Mouse (Mus musculus) MEL (cell line): ENCODE data around the gene Vmn2r70. TPM values are rescaled to one million over a fixed set of nuclear protein-coding genes. Genes with fewer than 3 reads are reported as not detected.

Experiments
- DNase-seq: peaks from one replicate; pipeline ENCODE4 v3.0.0; 2011; ENCODE audit warnings: low read depth, low spot score
- H3K27ac ChIP-seq: 2 replicates; pipeline ENCODE4 v1.5.1; 2012; ENCODE audit warnings: low read depth, mild to moderate bottlenecking, control low read depth, low read length, moderate library complexity; ENCODE audit not compliant: control insufficient read depth
- H3K27me3 ChIP-seq, 2 experiments: fragments of 150-350 bp in 1 of 2; sonication (generic) in 1 of 2; 2 replicates each; pipeline ENCODE4 v1.6.1; 2012; ENCODE audit warnings: low read length in 2 of 2, mild to moderate bottlenecking in 2 of 2, improper control_type of control experiment in 1 of 2, moderate library complexity in 1 of 2; ENCODE audit not compliant: insufficient read depth in 2 of 2, control insufficient read depth in 1 of 2
- H3K36me3 ChIP-seq, 2 experiments: 2 replicates each; pipeline ENCODE4 v1.6.1; 2012 to 2014; ENCODE audit warnings: low read length in 2 of 2, improper control_type of control experiment in 1 of 2, inconsistent platforms in 1 of 2, mild to moderate bottlenecking in 1 of 2; ENCODE audit not compliant: insufficient read depth in 2 of 2, control insufficient read depth in 1 of 2
- H3K4me1 ChIP-seq, 2 experiments: fragments of 150-350 bp in 1 of 2; sonication (generic) in 1 of 2; 2 replicates each; pipeline ENCODE4 v1.6.1; 2012; ENCODE audit warnings: low read length in 2 of 2, improper control_type of control experiment in 1 of 2, mild to moderate bottlenecking in 1 of 2; ENCODE audit not compliant: insufficient read depth in 2 of 2, control insufficient read depth in 1 of 2
- H3K4me3 ChIP-seq, 2 experiments: fragments of 150-350 bp in 1 of 2; sonication (generic) in 1 of 2; 2 replicates each; pipeline ENCODE4 v1.5.1; 2012; ENCODE audit warnings: low read depth in 2 of 2, low read length in 2 of 2, mild to moderate bottlenecking in 2 of 2, moderate library complexity in 2 of 2, control low read depth in 1 of 2, improper control_type of control experiment in 1 of 2; ENCODE audit not compliant: control insufficient read depth in 1 of 2, insufficient read depth in 1 of 2
- H3K79me2 ChIP-seq: 2 replicates; pipeline ENCODE4 v1.6.1; 2012; ENCODE audit warnings: mild to moderate bottlenecking, low read length, moderate library complexity; ENCODE audit not compliant: control insufficient read depth, poor library complexity, insufficient read depth
- H3K9ac ChIP-seq: 2 replicates; pipeline ENCODE4 v1.6.1; 2012; ENCODE audit warnings: low read depth, mild to moderate bottlenecking, control low read depth, low read length, moderate library complexity; ENCODE audit not compliant: control insufficient read depth, poor library complexity, severe bottlenecking
- H3K9me3 ChIP-seq: fragments of 150-350 bp; sonication (generic); replicated peaks from 2 replicates; pipeline ENCODE4 v1.6.1; 2012; ENCODE audit warnings: mild to moderate bottlenecking, low read length, improper control_type of control experiment, moderate library complexity; ENCODE audit not compliant: insufficient read depth
- CHD2 ChIP-seq: IDR thresholded peaks from 2 replicates; pipeline ENCODE4 v1.6.1; 2011; ENCODE audit warnings: low read length, improper control_type of control experiment
- ETS1 ChIP-seq: IDR thresholded peaks from 2 replicates; pipeline ENCODE4 v1.6.1; 2012; ENCODE audit warnings: low read depth, mild to moderate bottlenecking, inconsistent platforms, low read length, improper control_type of control experiment, moderate library complexity
- GABPA ChIP-seq: IDR thresholded peaks from 2 replicates; pipeline ENCODE4 v1.6.1; 2012; ENCODE audit warnings: low read depth, mild to moderate bottlenecking, inconsistent platforms, low read length, improper control_type of control experiment, moderate library complexity
- MAFK ChIP-seq: IDR thresholded peaks from 2 replicates; pipeline ENCODE4 v1.6.1; 2011; ENCODE audit warnings: low read depth, mild to moderate bottlenecking, low read length, improper control_type of control experiment, borderline replicate concordance
- POLR2AphosphoS5 ChIP-seq: IDR thresholded peaks from 2 replicates; pipeline ENCODE4 v1.6.1; 2012; ENCODE audit warnings: low read depth, borderline replicate concordance, mild to moderate bottlenecking, inconsistent platforms, low read length, moderate library complexity, mixed read lengths
- RAD21 ChIP-seq: IDR thresholded peaks from 2 replicates; pipeline ENCODE4 v1.6.1; 2011; ENCODE audit warnings: mild to moderate bottlenecking, low read depth, low read length, improper control_type of control experiment
- RCOR1 ChIP-seq: IDR thresholded peaks from 2 replicates; pipeline ENCODE4 v1.6.1; 2012; ENCODE audit warnings: low read depth, mild to moderate bottlenecking, inconsistent platforms, low read length, improper control_type of control experiment
- TBP ChIP-seq: IDR thresholded peaks from 2 replicates; pipeline ENCODE4 v1.8.0; 2011; ENCODE audit warnings: low read depth, low read length, improper control_type of control experiment
- TCF12 ChIP-seq: IDR thresholded peaks from 2 replicates; pipeline ENCODE4 v1.6.1; 2014; ENCODE audit warnings: low read depth, mild to moderate bottlenecking, inconsistent platforms, low read length, improper control_type of control experiment, moderate library complexity
- ZC3H11A ChIP-seq: IDR thresholded peaks from 2 replicates; pipeline ENCODE4 v1.6.1; 2012; ENCODE audit warnings: low read depth, mild to moderate bottlenecking, inconsistent platforms, low read length, improper control_type of control experiment
- ZNF384 ChIP-seq: IDR thresholded peaks from 2 replicates; pipeline ENCODE4 v1.6.1; 2012; ENCODE audit warnings: low read depth, mild to moderate bottlenecking, inconsistent platforms, low read length, improper control_type of control experiment
- polyA plus RNA-seq, 2 experiments: library from polyadenylated mRNA; stranded (reverse) in 1 of 2; unstranded in 1 of 2; fragments of >175 nt in 1 of 2; fragments of >200 nt in 1 of 2; gene quantifications; 2 replicates each; pipeline versions ENCODE4 v1.2.1 to v1.2.4; 2012; ENCODE audit warnings: low replicate concordance in 2 of 2, low read depth in 1 of 2; ENCODE audit not compliant: insufficient read length in 2 of 2, insufficient read depth in 1 of 2, missing spikeins in 1 of 2
- total RNA-seq: library from RNA; depleted of rRNA; stranded (reverse); fragments of 300-350 nt; gene quantifications from 2 replicates; pipeline ENCODE4 v1.2.3, GENCODE M21; 2012; rRNA removed

Gene Vmn2r70
- not detected in 2 replicates for total RNA-seq
- polyA plus RNA-seq: not detected

DNA sequence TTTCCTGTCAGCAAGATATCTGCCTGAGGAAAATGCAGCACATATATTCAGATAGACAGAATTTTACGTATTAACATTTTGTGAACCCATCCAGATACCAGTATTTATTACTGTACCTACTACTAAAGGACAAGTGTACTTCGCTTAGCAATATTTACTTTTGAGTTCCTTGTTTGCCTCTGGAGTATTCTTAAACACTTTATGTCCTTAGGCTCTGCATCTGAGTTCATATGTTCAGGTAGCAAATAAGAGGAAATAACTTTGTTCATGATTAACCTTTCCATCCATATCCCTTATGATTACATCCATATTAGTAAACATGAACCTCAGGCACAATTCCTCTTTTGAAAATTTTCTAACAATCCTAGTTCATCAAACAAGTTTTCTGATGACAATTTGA is at the start of gene Vmn2r70:
TSS of gene Vmn2r70 (minus strand) at position 101 of the 400 bp plus-strand sequence.
- Histone ChIP-seq H3K27me3 (no peaks in the 10 kb centered on the region), H3K36me3 (no peaks in the 10 kb centered on the region), H3K9me3 (no peaks in the 10 kb centered on the region), H3K27ac (no peak within 1 kb of the TSS), H3K4me3 (no peak within 1 kb of the TSS), H3K79me2 (no peaks in the 10 kb centered on the region), H3K4me1 (no peaks in the 10 kb centered on the region), H3K9ac (no peak within 1 kb of the TSS)
- no peak for TF ChIP-seq RCOR1
- TF ChIP-seq MAFK: no peak
- no peak for TF ChIP-seq POLR2AphosphoS5
- TF ChIP-seq ETS1: no peak
- DNase-seq: no peak

DNA sequence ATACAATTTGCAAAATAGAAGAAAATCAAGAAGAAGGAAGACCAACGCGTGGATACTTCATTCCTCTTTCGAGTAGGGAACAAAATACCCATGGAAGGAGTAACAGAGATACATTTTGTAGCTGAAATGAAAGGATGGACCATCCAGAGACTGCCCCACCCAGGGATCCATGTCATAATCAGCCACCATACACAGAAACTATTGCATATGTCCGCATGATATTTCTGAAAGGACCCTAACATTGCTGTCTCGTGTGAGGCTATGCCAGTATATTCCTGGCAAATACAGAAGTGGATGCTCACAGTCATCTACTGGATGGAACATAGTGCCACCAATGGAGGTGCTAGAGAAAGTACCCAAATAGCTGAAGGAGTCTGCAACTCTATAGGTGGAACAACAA is 6.2 kb downstream of the Vmn2r70 start, which contains the start of gene Vmn2r71:
TSS of gene Vmn2r71 (plus strand) at position 301 of the 400 bp plus-strand sequence.
- Histone ChIP-seq H3K4me3 (no peak within 1 kb of the TSS), H3K79me2 (no peaks in the 10 kb centered on the region), H3K36me3 (no peaks in the 10 kb centered on the region), H3K27ac (no peak within 1 kb of the TSS), H3K27me3 (no peaks in the 10 kb centered on the region), H3K9ac (no peak within 1 kb of the TSS), H3K9me3 (no peaks in the 10 kb centered on the region), H3K4me1 (no peaks in the 10 kb centered on the region)
- no peak for TF ChIP-seq ZC3H11A
- TF ChIP-seq ZNF384: no peak
- no peak for TF ChIP-seq RAD21
- DNase-seq: no peak

DNA sequence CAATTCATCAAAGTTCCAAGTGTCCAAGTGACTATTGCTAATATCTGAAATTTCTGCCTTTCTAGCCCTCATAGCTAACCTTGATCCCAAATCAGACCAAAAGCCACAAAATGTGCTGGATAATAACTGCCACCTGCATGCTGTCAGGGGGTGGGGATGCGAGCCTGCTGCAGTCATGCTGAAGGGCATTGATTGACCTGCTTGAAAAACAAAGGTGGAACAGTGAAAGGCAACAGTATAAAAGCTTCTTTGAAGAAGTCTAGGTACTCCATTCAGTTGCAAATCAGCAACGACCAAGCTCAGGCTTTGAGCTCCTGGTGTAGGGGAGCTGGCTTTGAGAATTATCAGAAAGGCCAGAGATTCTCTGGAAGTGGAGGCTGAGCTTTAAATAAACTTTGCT is 25.9 kb downstream of the Vmn2r70 start:
- H3K27ac ChIP-seq: no peak overlapping the region
- H3K79me2 ChIP-seq: no peaks in the 10 kb centered on the region
- no peak overlapping the region for H3K4me3 ChIP-seq
- H3K9me3 ChIP-seq: no peaks in the 10 kb centered on the region
- TF ChIP-seq ZC3H11A (no peak), GABPA (no peak), TCF12 (no peak), TBP (no peak), CHD2 (no peak)
- no peaks in the 10 kb centered on the region for H3K4me1 ChIP-seq
- H3K27me3 ChIP-seq: no peaks in the 10 kb centered on the region; a peak in 1 of 4 replicates
- no peak overlapping the region for H3K9ac ChIP-seq
- DNase-seq: no peak
- no peaks in the 10 kb centered on the region for H3K36me3 ChIP-seq
